Mouse (Mus musculus) heart, postnatal 0 days (tissue): Measurements from ENCODE around the gene 4930469K13Rik.

Source experiments
- CTCF ChIP-seq: IDR thresholded peaks from 2 replicates; pipeline ENCODE4 v1.5.1; 2016; ENCODE audit warnings: antibody characterized with exemption, control low read depth, low read depth
- EP300 ChIP-seq: IDR thresholded peaks from 2 replicates; pipeline ENCODE4 v1.6.1; 2016; ENCODE audit warnings: antibody characterized with exemption, low read depth

DNA sequence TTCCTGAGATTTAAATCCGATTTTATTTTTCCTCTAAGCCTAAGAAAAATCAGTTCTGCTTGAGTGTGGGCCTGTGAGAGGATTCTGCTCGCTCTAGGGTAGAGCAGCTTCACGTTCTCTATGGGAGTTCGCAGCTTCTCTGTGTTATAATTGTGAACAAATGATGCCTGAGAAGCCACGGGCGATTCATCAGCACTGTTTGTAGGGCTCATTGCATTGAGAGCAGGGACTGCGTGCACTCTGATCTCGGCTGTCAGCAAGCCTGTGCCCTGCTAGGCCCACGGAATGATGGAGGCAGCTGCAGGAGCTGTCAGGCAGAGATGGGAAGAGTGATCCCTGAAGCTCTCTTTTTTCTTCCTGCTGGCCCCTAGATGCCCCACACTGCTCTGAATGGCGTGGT is 100.1 kb downstream of the 4930469K13Rik start:
- TF ChIP-seq CTCF = no peak
- no peak for TF ChIP-seq EP300
